ENCODE assay signal across 30 mouse cellular contexts in genomic region chr9:86232174-86232573, GRCm38 (mm10).
A peak's percentile ranks its signal among the peaks of the same experiment; 100 is the strongest.
DNase-seq lines count a peak whose midpoint lies in the region; ATAC-seq and TF ChIP-seq lines count a peak whose summit lies in the region.
"Had no signal": no experiment of that assay in that cellular context is flagged by ENCODE, and none has a peak within 500 bp of the region (broad histone marks: within the 10 kb centered on the region; RNA-seq: fewer than 3 reads in every experiment).

No protein-coding gene starts in this region.

- peaks cover 16% of the 10 kb centered on the region for H3K4me1 ChIP-seq in hindbrain, embryonic 10.5 days (replicated peaks)
- 0 out of 2 replicates have a peak, but pooled peaks cover 3% of the 10 kb centered on the region for H3K4me1 ChIP-seq in hindbrain, postnatal 0 days (ENCODE audit: insufficient read depth, low read length)
- H3K4me1 ChIP-seq in neural tube, embryonic 12.5 days, result no peaks in the 10 kb centered on the region
- H3K4me1 ChIP-seq in neural tube, embryonic 15.5 days, result 0 out of 2 replicates have a peak, but pooled peaks cover 4% of the 10 kb centered on the region
- H3K4me1 ChIP-seq in hindbrain, embryonic 13.5 days (replicated peaks), result peaks cover 3% of the 10 kb centered on the region; the same call in 1 of the 2 replicates
- 0 out of 2 replicates have a peak, but pooled peaks cover 7% of the 10 kb centered on the region for H3K4me1 ChIP-seq in embryonic facial prominence, embryonic 10.5 days
- H3K4me1 ChIP-seq: embryonic facial prominence, embryonic 15.5 days; limb, embryonic 10.5 days; limb, embryonic 15.5 days; liver, embryonic 13.5 days; megakaryocyte, embryonic 14.5 days had no signal

- ATAC-seq in hindbrain, postnatal 0 days, result no peak
- peak; percentile 13; the same call in 1 of the 2 replicates for ATAC-seq in neural tube, embryonic 12.5 days (ENCODE audit: low FRiP score, low read depth)
- no peak for ATAC-seq in neural tube, embryonic 15.5 days (ENCODE audit: low FRiP score)
- ATAC-seq in hindbrain, embryonic 13.5 days (ENCODE audit: low FRiP score), result peak; percentile 82
- ATAC-seq: intestine, postnatal 0 days; lung, postnatal 0 days; Patski had no signal

- 69% methylated on average over 1 of the region's 1 CpGs for WGBS in hindbrain, embryonic 10.5 days
- WGBS in hindbrain, postnatal 0 days, result 55% methylated on average over 1 of the region's 1 CpGs
- 65% methylated on average over 1 of the region's 1 CpGs for WGBS in neural tube, embryonic 12.5 days
- WGBS in neural tube, embryonic 15.5 days, result 60% methylated on average over 1 of the region's 1 CpGs
- WGBS in hindbrain, embryonic 13.5 days, result 39% methylated on average over 1 of the region's 1 CpGs
- 79% methylated on average over 1 of the region's 1 CpGs for WGBS in embryonic facial prominence, embryonic 10.5 days

- no peak overlapping the region for H3K4me2 ChIP-seq in hindbrain, postnatal 0 days (ENCODE audit: low read depth, low read length)
- no peak overlapping the region for H3K4me2 ChIP-seq in neural tube, embryonic 12.5 days (replicated peaks)
- no peak overlapping the region for H3K4me2 ChIP-seq in neural tube, embryonic 15.5 days
- no peak overlapping the region for H3K4me2 ChIP-seq in hindbrain, embryonic 13.5 days
- H3K4me2 ChIP-seq: embryonic facial prominence, embryonic 15.5 days; heart, embryonic 15.5 days; limb, embryonic 15.5 days; liver, embryonic 13.5 days had no signal

- no peak overlapping the region for H3K4me3 ChIP-seq in hindbrain, embryonic 10.5 days
- H3K4me3 ChIP-seq in hindbrain, postnatal 0 days (ENCODE audit: low read length), result no peak overlapping the region
- no peak overlapping the region for H3K4me3 ChIP-seq in neural tube, embryonic 12.5 days
- no peak overlapping the region for H3K4me3 ChIP-seq in neural tube, embryonic 15.5 days (replicated peaks)
- H3K4me3 ChIP-seq in hindbrain, embryonic 13.5 days, result no peak overlapping the region
- no peak overlapping the region for H3K4me3 ChIP-seq in embryonic facial prominence, embryonic 10.5 days
- H3K4me3 ChIP-seq: embryonic facial prominence, embryonic 15.5 days; heart, embryonic 10.5 days; heart, embryonic 15.5 days; limb, embryonic 10.5 days; limb, embryonic 15.5 days; liver, embryonic 13.5 days; megakaryocyte, embryonic 14.5 days had no signal

- no peak overlapping the region for H3K9ac ChIP-seq in hindbrain, postnatal 0 days (replicated peaks; ENCODE audit: low read length)
- H3K9ac ChIP-seq in neural tube, embryonic 12.5 days, result no peak overlapping the region
- no peak overlapping the region for H3K9ac ChIP-seq in neural tube, embryonic 15.5 days (replicated peaks)
- H3K9ac ChIP-seq in hindbrain, embryonic 13.5 days, result no peak overlapping the region
- H3K9ac ChIP-seq: embryonic facial prominence, embryonic 15.5 days; heart, embryonic 15.5 days; limb, embryonic 15.5 days; liver, embryonic 13.5 days had no signal

- no peaks in the 10 kb centered on the region for H3K36me3 ChIP-seq in hindbrain, embryonic 10.5 days
- H3K36me3 ChIP-seq in hindbrain, postnatal 0 days (ENCODE audit: insufficient read depth, low read length), result no peaks in the 10 kb centered on the region
- H3K36me3 ChIP-seq in neural tube, embryonic 12.5 days, result no peaks in the 10 kb centered on the region
- no peaks in the 10 kb centered on the region for H3K36me3 ChIP-seq in neural tube, embryonic 15.5 days
- H3K36me3 ChIP-seq in hindbrain, embryonic 13.5 days, result no peaks in the 10 kb centered on the region
- no peaks in the 10 kb centered on the region for H3K36me3 ChIP-seq in embryonic facial prominence, embryonic 10.5 days (replicated peaks)
- H3K36me3 ChIP-seq: embryonic facial prominence, embryonic 15.5 days; heart, embryonic 10.5 days; heart, embryonic 15.5 days; limb, embryonic 10.5 days; limb, embryonic 15.5 days; liver, embryonic 13.5 days had no signal

- DNase-seq in hindbrain, embryonic 10.5 days (ENCODE audit: low spot score), result no peak
- no peak for DNase-seq in hindbrain, postnatal 0 days (ENCODE audit: low spot score)
- DNase-seq in testis, postnatal 10 days (ENCODE audit: low spot score), result no peak
- DNase-seq in embryonic facial prominence, embryonic 10.5 days (ENCODE audit: low spot score), result no peak
- DNase-seq: adrenal gland, postnatal 14 days; cerebellum, adult 11-12 months; cerebellum, postnatal 10 days; gastrocnemius, postnatal 25 days; heart, adult 11 months; kidney, adult 9 months; kidney, postnatal 10 days; layer of hippocampus, postnatal 36 days; liver, embryonic 13.5 days; lung, adult 18-20 months; lung, postnatal 4 days; retina, postnatal 1 day; right cerebral cortex, postnatal 14 days; thymus, postnatal 14 days had no signal

- TF ChIP-seq CTCF in hindbrain, postnatal 0 days (IDR thresholded peaks at IDR 0.05; ENCODE audit: low read depth), result no peak

- H3K27ac ChIP-seq in hindbrain, embryonic 10.5 days, result 0 out of 2 replicates have a peak overlapping the region, but pooled peaks have one; percentile 66
- no peak overlapping the region for H3K27ac ChIP-seq in hindbrain, postnatal 0 days
- no peak overlapping the region for H3K27ac ChIP-seq in neural tube, embryonic 12.5 days
- H3K27ac ChIP-seq in neural tube, embryonic 15.5 days (replicated peaks), result no peak overlapping the region
- H3K27ac ChIP-seq in hindbrain, embryonic 13.5 days, result no peak overlapping the region
- no peak overlapping the region for H3K27ac ChIP-seq in embryonic facial prominence, embryonic 10.5 days (replicated peaks)
- H3K27ac ChIP-seq: embryonic facial prominence, embryonic 15.5 days; heart, embryonic 10.5 days; heart, embryonic 15.5 days; limb, embryonic 10.5 days; limb, embryonic 15.5 days; liver, embryonic 13.5 days had no signal

- H3K9me3 ChIP-seq in hindbrain, embryonic 10.5 days, result no peaks in the 10 kb centered on the region
- H3K9me3 ChIP-seq in hindbrain, postnatal 0 days (ENCODE audit: low read length), result no peaks in the 10 kb centered on the region
- no peaks in the 10 kb centered on the region for H3K9me3 ChIP-seq in neural tube, embryonic 12.5 days
- no peaks in the 10 kb centered on the region for H3K9me3 ChIP-seq in neural tube, embryonic 15.5 days (replicated peaks)
- no peaks in the 10 kb centered on the region for H3K9me3 ChIP-seq in hindbrain, embryonic 13.5 days
- H3K9me3 ChIP-seq in embryonic facial prominence, embryonic 10.5 days, result no peaks in the 10 kb centered on the region
- H3K9me3 ChIP-seq: embryonic facial prominence, embryonic 15.5 days; heart, embryonic 10.5 days; heart, embryonic 15.5 days; limb, embryonic 10.5 days; limb, embryonic 15.5 days; liver, embryonic 13.5 days had no signal

- no peaks in the 10 kb centered on the region for H3K27me3 ChIP-seq in hindbrain, embryonic 10.5 days (ENCODE audit: insufficient read depth, poor library complexity, severe bottlenecking)
- H3K27me3 ChIP-seq in hindbrain, postnatal 0 days (ENCODE audit: insufficient read depth, low read length), result no peaks in the 10 kb centered on the region
- H3K27me3 ChIP-seq in neural tube, embryonic 12.5 days (replicated peaks), result no peaks in the 10 kb centered on the region
- no peaks in the 10 kb centered on the region for H3K27me3 ChIP-seq in neural tube, embryonic 15.5 days (replicated peaks)
- no peaks in the 10 kb centered on the region for H3K27me3 ChIP-seq in hindbrain, embryonic 13.5 days
- H3K27me3 ChIP-seq in embryonic facial prominence, embryonic 10.5 days (replicated peaks; ENCODE audit: low read depth, poor library complexity, severe bottlenecking), result no peaks in the 10 kb centered on the region
- H3K27me3 ChIP-seq: embryonic facial prominence, embryonic 15.5 days; heart, embryonic 15.5 days; limb, embryonic 15.5 days; liver, embryonic 13.5 days; megakaryocyte, embryonic 14.5 days; Patski had no signal

Comparison
In these comparisons a context has a peak if more than half of its experiments do, and no peak if none do; other contexts are left out.
1. ATAC-seq: peak in neural tube, embryonic 12.5 days (single experiment) and hindbrain, embryonic 13.5 days (single experiment); none in hindbrain, postnatal 0 days (single experiment) and neural tube, embryonic 15.5 days (single experiment).